Mouse (Mus musculus) v-Abl transformed pro-B cells (cell line): ENCODE data around the gene Msl3l2.

Experiments used
- in situ Hi-C, 2 experiments: fragments of 400-800 bp; cut with MboI; formaldehyde crosslinking; loops; one replicate each; pipeline ENCODE4 v1.15.1; 2025; ENCODE audit not compliant: unreplicated experiment in 2 of 2

Msl3l2 gene

DNA sequence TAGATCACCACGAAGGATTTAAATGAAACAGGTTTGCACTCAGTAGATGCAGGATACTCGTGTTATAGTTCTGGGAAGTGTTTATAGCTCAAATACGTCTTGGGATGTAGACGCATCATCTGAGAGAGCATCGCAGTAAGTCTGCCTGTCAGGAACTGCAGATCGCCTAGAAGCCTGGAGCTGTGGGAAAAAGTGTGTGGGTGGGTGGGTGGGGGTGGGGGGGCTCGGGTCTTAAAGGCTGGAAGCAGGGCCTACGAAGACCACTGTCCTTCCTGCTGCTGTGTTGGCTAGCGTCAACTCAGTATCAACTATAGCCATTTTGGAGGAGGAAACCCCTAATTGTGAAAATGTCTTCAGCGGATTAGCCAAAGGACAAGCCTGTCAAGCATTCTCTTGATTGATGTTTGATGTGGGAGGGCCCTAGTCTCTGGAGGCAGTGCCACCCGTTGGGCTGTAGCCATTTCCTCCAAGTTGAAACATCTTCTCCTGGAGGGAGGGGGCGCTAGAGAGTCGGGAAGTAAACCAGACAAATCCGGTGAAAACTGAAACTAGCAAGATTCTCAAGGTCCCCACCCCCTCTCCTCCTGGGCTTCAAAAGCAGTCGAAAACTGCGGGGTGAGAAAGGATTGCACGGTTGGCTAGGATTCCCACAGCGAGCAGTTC lies at the start of gene Msl3l2:
Msl3l2 (plus strand) TSS at position 585 of the 663 bp plus-strand sequence.
- in situ Hi-C loops: loop anchor here in 1 of 2 experiments (10.0 to 25.0 kb wide), 2 partner anchors 118 to 231 kb away; partner anchors contain the start of gene Tbc1d32

DNA sequence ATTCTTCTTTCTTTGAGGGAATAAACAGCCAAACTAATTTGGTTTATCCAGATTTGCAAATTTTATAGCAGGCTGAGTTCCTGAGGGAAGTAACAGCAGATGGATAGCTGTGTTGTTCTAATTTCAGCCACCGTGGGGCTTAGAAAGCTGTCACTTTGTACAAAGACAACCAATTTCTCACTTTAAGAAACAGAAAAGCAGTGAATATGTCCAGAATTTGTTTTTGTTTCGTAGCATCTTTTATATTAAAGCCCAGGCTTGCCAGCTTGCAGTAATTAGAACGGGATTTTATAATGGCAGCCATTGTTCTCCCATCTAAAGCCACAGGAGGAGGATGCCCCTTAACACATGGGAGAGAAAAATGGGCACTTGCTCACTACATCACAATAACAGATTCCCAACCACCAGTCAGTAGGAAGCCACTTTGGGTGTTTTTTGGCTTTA lies 47.7 kb upstream of the Msl3l2 start:
- in situ Hi-C loops: no loop called here

DNA sequence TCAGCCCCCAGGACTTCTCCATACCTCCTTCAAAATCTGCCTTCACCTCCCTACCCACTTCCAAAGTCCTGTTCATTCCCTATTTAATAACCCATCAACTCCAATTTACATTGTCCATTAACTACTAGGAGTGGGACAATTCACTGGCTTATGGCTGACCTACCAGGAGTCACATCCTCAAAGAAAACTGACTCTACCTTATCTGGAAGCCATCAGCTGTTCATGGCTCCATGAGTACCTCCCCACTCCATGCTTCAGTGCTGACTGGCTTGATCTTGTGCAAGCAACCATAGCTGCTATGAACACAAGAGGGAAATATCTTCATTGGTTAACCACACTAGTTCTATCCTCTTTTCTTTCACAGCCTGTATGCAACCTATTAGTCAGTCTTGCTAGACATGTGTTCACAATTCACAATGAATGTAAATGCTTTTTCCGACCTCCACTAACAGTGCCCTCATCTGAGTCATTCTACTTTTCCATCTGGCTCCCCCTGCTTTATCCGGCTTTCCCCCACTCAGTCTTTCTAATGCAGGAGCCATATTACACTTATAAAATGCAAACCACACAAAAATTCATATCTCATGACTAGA lies 45.4 kb upstream of the Msl3l2 start:
- in situ Hi-C loops: no loop called here

DNA sequence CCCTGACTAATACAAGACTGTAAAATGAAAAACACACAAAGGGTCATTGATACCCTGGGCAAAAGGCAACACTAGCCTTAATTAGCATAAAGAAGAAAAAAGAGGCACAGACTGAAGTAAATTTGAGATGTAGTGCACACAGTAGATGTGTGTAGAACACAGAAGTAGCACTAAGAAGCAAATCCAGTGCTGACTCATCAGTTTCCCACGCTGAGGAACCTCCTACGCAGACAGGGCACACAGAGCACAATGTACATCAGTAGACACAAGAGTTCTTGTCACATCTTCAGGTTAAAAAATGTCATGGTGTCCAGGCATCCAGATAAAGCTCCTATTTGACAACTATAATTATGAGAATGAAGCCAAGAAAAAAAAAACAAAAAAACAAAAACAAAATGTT lies 44.0 kb upstream of the Msl3l2 start:
- in situ Hi-C loops: no loop called here

DNA sequence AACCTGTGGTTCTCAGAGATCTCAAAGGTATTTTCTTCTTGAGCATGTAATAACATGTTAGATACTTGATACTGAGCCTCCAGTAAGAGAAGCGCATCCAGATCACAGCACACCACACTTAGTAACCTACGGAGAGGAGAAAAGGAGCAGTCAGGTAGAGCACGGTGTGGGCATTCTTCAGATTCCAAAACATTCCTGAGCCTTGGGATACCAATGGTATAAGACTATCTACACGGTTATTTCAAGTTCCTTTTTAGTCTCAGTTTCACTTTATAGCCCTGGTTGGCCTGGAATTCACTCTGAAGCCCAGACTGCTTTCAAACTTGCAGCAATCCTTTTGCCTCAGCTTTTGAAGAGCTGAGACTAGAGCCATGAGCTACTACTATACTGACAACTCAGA lies 17.0 kb upstream of the Msl3l2 start:
- in situ Hi-C loops: no loop called here

DNA sequence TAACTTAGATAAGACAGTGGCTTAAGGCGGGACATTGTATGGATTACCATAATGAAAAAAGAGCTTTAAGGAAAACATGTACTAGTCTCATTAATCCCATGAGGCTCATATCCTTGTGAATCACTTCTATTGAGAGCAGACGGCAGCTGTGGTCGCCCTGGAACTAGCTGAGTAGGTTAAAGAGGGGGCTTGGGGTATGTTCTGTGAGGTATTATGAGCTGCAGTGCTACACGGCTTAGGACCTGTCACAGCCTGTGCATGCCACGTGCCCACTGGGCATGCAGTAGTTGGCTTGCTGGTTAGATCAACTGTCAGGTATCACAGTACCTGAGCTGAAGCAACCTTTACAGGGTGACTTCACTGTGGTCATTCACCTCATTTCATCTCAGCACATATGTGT lies 12.1 kb upstream of the Msl3l2 start:
- in situ Hi-C loops: no loop called here

DNA sequence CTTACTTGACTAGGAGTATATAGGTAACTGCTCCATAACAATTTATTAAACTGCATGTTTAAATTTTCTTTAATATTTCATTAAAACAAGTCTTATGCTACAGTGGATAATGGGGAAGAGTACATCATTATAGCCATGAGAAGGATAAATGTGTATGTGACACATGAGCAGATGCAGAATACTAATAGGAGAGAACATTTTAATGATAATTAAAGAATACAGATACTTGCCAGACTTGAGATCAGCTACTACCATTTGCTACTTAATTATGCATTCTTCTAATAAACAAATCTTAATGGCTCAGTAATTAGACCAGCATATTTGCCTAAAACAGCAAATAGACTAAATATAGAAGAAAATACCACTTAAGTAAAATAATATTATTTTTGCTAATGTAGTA lies 10.0 kb upstream of the Msl3l2 start:
- in situ Hi-C loops: no loop called here

DNA sequence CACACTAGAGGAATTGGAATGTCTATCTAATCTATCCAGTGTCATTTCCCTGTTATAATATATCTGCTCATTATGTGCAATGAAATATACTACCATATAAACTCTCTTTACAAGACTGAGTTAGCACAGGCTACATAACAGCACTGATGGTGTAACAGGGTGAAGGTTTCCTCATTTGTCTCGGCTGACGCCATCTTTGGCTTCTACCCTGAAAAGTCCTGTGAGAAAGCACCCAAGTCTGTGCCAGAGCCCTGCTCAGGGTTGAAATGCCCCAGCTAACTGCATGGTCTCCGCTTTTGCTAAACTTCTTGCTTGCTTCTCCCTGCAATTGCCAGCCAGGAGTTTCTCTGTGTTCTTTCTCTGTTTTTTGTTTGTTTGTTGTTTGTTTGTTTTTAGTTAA lies 7.6 kb upstream of the Msl3l2 start:
- in situ Hi-C loops: no loop called here

DNA sequence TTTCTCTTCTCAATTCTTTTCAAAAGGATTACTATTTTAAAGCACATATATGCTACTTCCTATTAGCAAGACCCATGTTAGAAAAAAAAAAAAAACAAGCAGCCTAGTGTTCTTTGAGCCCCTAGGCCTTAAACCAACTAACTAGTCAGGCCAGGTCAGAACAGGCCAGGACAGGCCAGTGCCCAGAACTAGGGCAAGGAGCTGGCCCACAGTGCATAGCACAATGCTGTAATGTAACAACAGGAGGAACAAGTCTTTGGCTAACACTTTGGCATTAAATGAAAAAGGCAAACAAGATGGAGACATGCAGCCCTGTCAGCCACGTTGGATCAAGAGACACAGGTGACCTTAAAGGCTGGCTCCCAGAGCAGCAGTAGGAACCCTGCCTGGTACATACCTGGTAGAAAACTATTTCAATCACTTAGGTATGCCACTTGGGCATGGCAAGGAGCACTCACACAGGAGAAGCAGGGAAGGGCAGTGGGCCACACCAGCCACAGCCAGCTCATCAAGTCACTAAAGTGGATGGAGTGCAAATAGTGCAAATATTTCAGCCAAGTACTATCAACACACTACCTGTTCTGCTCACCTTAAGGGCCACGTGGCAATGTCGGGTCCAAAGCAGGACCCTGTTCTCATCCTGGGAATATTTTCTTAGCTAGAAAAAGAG lies 6.9 kb upstream of the Msl3l2 start:
- in situ Hi-C loops: loop anchor here in 1 of 2 experiments (10.0 to 25.0 kb wide), 2 partner anchors 125 to 238 kb away; partner anchors contain the start of gene Tbc1d32

DNA sequence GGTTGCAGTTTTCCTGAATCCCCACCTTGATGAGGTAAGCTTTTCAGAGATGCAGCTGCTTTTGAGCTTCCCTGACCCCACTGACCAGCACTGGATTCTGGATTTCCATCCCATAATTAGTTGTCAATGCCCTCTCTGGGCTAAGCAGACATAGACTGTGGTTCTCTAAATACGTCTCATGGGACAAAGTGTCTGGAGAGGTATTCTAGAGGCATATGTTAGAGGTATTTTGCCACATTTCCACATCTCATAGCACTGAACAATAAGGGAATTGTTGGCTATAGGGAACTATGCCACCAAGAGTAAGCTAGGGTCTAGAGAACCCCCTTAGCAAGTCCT lies 248 bp downstream of the Msl3l2 start:
- in situ Hi-C loops: loop anchor here in 1 of 2 experiments (10.0 to 25.0 kb wide), 2 partner anchors 118 to 230 kb away; partner anchors contain the start of gene Tbc1d32

DNA sequence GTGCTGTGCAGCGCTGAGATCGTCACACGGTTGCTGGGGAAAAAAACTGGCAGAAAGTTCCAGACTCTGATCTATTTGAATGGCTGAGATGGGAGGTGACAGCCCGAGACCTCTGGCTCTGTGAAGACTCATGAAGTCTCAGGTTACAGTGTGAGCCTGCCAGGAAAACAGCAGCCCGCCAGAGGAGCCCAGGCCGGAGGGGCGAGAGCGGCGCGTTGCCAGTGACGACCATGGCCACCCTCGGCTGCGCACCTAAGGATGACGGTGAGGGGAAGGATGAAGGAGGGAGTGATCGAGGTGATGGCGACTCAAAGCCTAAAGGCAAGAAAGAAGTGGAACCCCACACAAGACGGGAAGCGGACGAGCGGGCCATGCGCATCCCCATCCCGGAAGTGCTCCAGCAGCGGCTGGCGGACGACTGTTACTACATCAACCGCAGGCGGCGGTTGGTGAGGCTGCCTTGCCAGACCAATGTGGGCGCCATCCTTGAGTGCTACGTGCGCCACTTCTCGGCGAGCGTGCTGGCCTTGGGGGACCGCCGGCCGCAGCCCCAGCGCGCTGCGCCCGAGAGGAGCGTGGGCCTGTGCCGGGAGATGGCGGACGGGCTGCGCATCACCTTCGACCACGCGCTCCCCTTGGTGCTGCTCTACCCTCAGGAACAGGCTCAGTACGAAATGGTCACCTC lies 8.4 kb downstream of the Msl3l2 start:
- in situ Hi-C loops: loop anchor here in 1 of 2 experiments (25.0 kb wide), 1 partner anchor 222 kb away; no protein-coding TSS in a partner anchor

DNA sequence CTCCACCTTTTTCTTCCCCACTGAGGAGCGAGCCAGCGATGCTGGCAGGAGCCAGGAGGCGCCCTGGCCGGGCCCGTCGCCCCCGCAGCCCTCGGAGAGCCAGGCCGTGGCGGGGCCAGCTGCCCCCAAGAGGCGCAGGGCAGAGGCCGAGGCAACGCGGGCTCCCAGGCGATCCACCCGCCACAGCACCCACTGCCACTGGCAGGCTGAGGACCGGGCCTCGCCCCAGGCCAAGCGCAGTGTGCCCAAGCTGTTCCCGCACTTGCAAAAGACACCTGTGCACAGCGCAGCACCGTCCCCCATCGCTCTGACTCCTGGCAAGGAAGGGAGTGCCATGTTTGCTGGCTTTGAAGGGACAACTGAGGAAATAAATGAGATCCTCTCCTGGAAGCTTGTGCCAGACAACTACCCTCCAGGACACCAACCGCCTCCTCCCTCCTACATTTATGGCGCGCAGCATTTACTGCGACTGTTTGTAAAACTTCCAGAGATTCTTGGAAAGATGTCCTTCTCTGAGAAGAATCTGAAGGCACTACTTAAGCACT lies 9.0 kb downstream of the Msl3l2 start:
- in situ Hi-C loops: loop anchor here in 1 of 2 experiments (25.0 kb wide), 1 partner anchor 222 kb away; no protein-coding TSS in a partner anchor

DNA sequence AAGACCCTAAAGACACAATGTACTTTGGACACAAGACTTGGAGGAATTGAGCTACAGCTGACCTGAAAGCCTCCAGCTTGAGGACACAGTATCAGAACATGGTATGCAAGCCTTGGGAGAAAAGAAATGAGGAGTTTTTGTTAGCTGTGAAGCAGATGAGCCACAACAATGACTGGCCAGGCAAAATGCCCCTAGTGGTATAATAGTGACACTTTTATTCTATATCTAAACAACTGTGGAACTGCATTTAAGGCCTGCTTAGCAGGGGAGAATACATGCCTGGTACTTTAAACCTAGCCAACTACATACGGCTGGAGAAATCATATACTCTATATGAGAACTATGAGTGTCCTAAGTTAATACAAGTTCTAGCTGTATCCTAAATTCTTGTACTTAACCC lies 20.3 kb downstream of the Msl3l2 start:
- in situ Hi-C loops: no loop called here

DNA sequence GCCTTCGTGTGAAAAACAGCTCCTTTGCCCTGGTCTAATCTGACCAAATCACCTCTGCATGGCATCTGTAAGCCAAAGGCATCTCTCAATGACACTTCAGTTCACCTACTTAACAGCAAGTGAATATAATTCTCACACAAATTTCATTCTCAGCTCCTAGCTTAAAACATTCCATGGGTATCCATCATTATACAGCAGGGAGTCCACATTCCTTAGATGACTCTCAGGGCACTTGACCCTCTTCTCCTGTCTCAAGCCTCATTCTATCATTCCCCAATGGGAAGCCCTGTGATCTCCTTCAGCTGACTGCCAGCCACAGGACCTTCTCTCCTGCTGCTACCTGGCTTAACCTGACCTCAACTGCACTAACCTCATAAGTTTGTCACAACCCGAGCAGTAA lies 22.9 kb downstream of the Msl3l2 start:
- in situ Hi-C loops: no loop called here

DNA sequence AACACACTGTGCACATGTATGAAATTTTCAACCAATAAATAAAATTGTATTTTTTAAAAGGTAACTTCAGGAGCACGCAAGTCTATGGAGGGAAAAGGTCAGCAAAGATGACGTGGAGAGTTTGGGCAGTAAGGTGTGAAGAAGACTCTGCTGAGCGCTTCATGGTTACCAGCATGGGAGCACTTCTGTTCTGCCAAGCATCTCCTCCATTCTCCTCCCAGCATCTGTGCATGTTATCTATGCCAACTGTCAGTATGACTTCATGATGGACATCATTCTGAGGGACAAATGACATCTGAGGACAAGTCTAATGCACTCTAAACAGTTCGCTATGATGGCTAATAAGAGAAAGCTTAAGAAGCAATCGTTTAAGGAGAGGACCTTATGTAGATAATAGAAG lies 30.5 kb downstream of the Msl3l2 start:
- in situ Hi-C loops: no loop called here

DNA sequence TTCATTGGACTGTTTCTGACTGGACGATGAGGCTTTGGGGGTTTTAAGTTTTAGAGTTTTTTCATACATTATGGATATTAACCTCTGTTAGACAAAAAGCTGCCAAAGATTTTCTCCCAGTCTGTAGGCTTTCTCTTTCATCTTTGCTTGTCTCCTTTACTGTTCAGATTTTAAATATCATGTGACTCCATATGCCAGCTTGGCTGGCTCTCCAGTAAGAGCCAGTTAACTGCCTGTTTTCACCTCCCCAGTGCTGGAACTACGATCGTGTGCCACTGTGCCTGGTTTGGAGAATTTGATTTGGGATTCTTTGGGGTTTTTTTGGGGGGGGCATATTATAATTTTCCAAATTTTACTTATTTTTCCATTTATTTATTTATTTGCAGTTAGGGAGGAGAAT lies 42.2 kb downstream of the Msl3l2 start:
- in situ Hi-C loops: no loop called here

DNA sequence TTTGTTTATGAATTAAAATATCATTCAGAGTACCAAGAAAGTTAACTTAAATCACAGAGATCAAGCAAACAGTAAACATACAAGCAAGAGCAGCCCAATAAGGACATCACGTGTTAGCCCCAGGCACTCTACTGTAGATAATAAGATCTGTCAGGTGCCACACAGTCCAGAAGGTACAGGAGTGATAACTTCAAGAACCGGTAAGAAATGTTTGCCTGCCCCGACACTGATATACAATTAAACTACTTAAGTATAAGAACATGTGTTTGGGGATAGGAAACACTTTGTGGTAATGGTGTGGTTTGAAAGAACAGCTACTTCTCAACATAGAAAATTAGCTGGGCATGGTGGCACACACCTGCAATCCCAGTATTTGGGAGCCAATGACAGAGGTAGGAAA lies 50.2 kb downstream of the Msl3l2 start:
- in situ Hi-C loops: no loop called here

DNA sequence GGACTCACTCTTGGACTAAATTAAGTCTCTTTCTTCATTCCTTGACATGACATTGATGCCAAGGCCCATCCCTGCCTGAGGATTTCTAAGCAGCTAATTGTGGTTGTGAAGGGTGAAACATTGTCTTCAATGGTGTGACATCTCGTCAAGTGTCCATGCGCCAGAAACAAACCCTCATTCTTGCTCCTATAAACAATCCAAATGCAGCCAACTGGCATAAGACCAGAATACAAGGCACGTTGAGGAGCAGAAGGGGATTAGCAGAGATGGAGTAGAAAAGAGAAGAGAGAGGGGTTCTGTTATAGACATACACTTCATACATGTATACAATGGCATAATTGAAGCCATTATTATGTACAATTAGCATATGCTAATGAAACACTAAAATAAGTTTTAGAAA lies 51.5 kb downstream of the Msl3l2 start:
- in situ Hi-C loops: no loop called here

DNA sequence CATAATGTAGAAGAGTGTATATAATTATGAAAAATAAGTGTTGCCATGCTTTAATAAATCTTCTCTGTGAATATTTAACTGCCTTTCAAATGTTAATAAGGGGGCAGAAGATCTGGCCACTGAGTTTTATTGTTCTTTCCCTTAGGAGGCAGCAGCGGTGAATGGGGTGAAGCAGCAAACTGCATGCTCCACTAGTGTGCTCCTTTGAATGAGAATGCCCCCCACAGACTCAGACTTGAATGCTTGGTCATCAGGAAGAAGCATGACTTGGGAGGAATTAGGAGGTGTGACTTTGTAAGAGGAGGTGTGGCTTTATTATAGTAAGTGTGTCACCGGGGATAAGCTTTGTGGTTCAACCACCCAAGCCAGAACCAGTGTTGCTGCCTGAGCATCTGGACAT lies 52.0 kb downstream of the Msl3l2 start:
- in situ Hi-C loops: no loop called here

DNA sequence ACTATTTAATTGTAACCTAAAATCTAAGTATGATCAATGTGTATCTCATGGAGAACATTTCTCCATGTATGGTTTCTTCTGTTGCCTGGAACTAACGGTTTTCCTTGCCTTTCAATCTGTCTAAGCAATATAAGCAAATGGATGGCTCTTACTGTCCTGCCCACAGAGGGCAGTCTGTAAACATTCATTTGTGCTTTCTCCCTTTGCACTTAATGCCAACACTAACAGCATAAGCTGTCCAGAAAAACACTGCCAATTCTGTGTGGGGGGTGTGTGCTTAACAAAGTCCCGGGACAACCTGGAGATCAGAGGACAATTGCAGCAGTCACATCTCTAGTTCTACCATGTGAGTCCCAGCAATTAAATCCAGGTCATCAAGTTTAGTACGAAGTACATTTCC lies 57.7 kb downstream of the Msl3l2 start:
- in situ Hi-C loops: no loop called here

DNA sequence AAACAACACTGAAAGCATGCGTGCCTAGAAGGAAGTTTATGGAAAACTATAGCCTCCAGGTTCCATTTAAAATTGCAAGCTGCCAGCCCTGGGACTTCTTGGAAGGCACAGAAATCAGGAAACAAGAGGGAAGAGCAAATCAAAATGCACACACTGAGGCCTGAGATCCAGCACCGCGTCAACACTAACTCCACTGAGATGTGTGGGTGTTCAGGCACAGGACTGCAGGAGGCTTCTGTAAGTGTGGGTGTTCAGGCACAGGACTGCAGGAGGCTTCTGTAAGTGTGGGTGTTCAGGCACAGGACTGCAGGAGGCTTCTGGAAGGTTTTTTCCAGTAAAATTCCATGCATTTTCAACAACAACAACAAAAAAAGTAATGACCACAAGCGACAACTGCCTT lies 59.0 kb downstream of the Msl3l2 start:
- in situ Hi-C loops: no loop called here
